ENCODE assay signal across 8 mouse cellular contexts in genomic region chr4:142153526-142153925, GRCm38 (mm10).
DNase-seq lines count a peak whose midpoint lies in the region; ATAC-seq and TF ChIP-seq lines count a peak whose summit lies in the region.

No protein-coding gene starts in this region.

- DNase-seq in adipocyte (ENCODE audit: low spot score): peak; percentile 64
- DNase-seq in gastrocnemius, adult 8-10 months (ENCODE audit: low spot score in 2 of 2): peak; percentile 71 to 74
- DNase-seq in hindlimb bud, embryonic 11.5 days (ENCODE audit: extremely low spot score, low read depth, low spot score): peak; percentile 72
- DNase-seq in left cerebral cortex, adult 2 months (ENCODE audit: extremely low spot score in 1 of 2, low spot score in 2 of 2): peak; percentile 82 to 88
- peak; percentile 89 for DNase-seq in right cerebral cortex, adult 2 months (ENCODE audit: low spot score in 2 of 2)
- peak; percentile 69 for DNase-seq in urinary bladder, adult 2 months (ENCODE audit: low spot score)

- H3K4me3 ChIP-seq in cortical plate, adult 2 months (ENCODE audit: insufficient read depth, low read length): no peak overlapping the region
- no peak overlapping the region for H3K4me3 ChIP-seq in left cerebral cortex, adult 2 months

- TF ChIP-seq CTCF in cortical plate, adult 2 months (IDR thresholded peaks at IDR 0.05; ENCODE audit: extremely low read depth, insufficient read depth, low read length): peak; percentile 100
- no peak; the same call in none of the 2 replicates for TF ChIP-seq CTCF in left cerebral cortex, adult 2 months (IDR thresholded peaks at IDR 0.05)

- intact Hi-C loops in left cerebral cortex, adult 2 months (cut with DNase I): loop anchor here (1.0 to 10.0 kb wide), 6 partner anchors 85 to 868 kb away; partner anchors contain the start of gene Kazn

- peak; percentile 84 for ATAC-seq in megakaryocyte, adult 5-6 weeks (ENCODE audit: poor library complexity, severe bottlenecking)

- H3K4me1 ChIP-seq in cortical plate, adult 2 months (ENCODE audit: control insufficient read depth, insufficient read depth, low read length): no peaks in the 10 kb centered on the region

- no peak overlapping the region for H3K27ac ChIP-seq in cortical plate, adult 2 months (ENCODE audit: insufficient read depth, low read length)
- no peak overlapping the region for H3K27ac ChIP-seq in left cerebral cortex, adult 2 months

- TF ChIP-seq POLR2A in cortical plate, adult 2 months (IDR thresholded peaks at IDR 0.05; ENCODE audit: extremely low read depth, insufficient read depth, low read length): no peak
